Mouse (Mus musculus): ENCODE measurements around the gene Tubb4a.

The Tubb4a gene

GRCm38 (mm10) chr17:57087049-57087832 lies at the start of gene Tubb4a:
Gene Tubb4a, minus strand, starts transcription at chr17:57087782.
- TF ChIP-seq GATA4 (IDR thresholded peaks at IDR 0.05; ENCODE audit: insufficient replicate concordance, low read length), result no peak

GRCm38 (mm10) chr17:57135635-57136034 lies 48.1 kb upstream of the Tubb4a start:
- TF ChIP-seq GATA4 (IDR thresholded peaks at IDR 0.05; ENCODE audit: insufficient replicate concordance, low read length), result no peak

GRCm38 (mm10) chr17:57134693-57135092 lies 47.1 kb upstream of the Tubb4a start:
- TF ChIP-seq GATA4 (IDR thresholded peaks at IDR 0.05; ENCODE audit: insufficient replicate concordance, low read length), result no peak

- no peak for TF ChIP-seq GATA4 (IDR thresholded peaks at IDR 0.05; ENCODE audit: insufficient replicate concordance, low read length)
These were observed 44.2 kb upstream of the Tubb4a start for GRCm38 (mm10) chr17:57131793-57132192.

- TF ChIP-seq GATA4 (IDR thresholded peaks at IDR 0.05; ENCODE audit: insufficient replicate concordance, low read length), result no peak
These were observed 38.5 kb upstream of the Tubb4a start for GRCm38 (mm10) chr17:57125853-57126622.

- TF ChIP-seq GATA4 (IDR thresholded peaks at IDR 0.05; ENCODE audit: insufficient replicate concordance, low read length), result no peak
These were observed 37.2 kb upstream of the Tubb4a start for GRCm38 (mm10) chr17:57124792-57125191.

- TF ChIP-seq GATA4 (IDR thresholded peaks at IDR 0.05; ENCODE audit: insufficient replicate concordance, low read length), result no peak
These were observed 35.9 kb upstream of the Tubb4a start for GRCm38 (mm10) chr17:57123192-57124118.

- TF ChIP-seq GATA4 (IDR thresholded peaks at IDR 0.05; ENCODE audit: insufficient replicate concordance, low read length), result no peak
These were observed 34.3 kb upstream of the Tubb4a start for GRCm38 (mm10) chr17:57121856-57122255.

- TF ChIP-seq GATA4 (IDR thresholded peaks at IDR 0.05; ENCODE audit: insufficient replicate concordance, low read length), result no peak
These were observed 31.2 kb upstream of the Tubb4a start for GRCm38 (mm10) chr17:57118524-57119349.

- no peak for TF ChIP-seq GATA4 (IDR thresholded peaks at IDR 0.05; ENCODE audit: insufficient replicate concordance, low read length)
These were observed 29.2 kb upstream of the Tubb4a start for GRCm38 (mm10) chr17:57116801-57117200.

GRCm38 (mm10) chr17:57112768-57113474 lies 25.3 kb upstream of the Tubb4a start:
- no peak for TF ChIP-seq GATA4 (IDR thresholded peaks at IDR 0.05; ENCODE audit: insufficient replicate concordance, low read length)

- TF ChIP-seq GATA4 (IDR thresholded peaks at IDR 0.05; ENCODE audit: insufficient replicate concordance, low read length), result no peak
These were observed 22.4 kb upstream of the Tubb4a start for GRCm38 (mm10) chr17:57110005-57110404.

- TF ChIP-seq GATA4 (IDR thresholded peaks at IDR 0.05; ENCODE audit: insufficient replicate concordance, low read length), result no peak
These were observed 21.1 kb upstream of the Tubb4a start for GRCm38 (mm10) chr17:57108666-57109171.

All from liver, adult (tissue).